Mouse (Mus musculus): ENCODE measurements at regions not wholly inside any gene's neighbourhood (a gene's known extent, or its start where the extent isn't known, plus 50 kb on each side); places are given as distances from the start of the nearest gene placed in this dataset.

GRCm38 (mm10) chr4:47870010-47870637, 174.8 kb upstream of the Nr4a3 start:
- DNase-seq (ENCODE audit: low spot score): no peak

GRCm38 (mm10) chr4:47870638-47871019, 174.3 kb upstream of the Nr4a3 start:
- DNase-seq (ENCODE audit: low spot score): no peak

GRCm38 (mm10) chr4:47881560-47881959, 163.4 kb upstream of the Nr4a3 start:
- no peak for DNase-seq (ENCODE audit: low spot score)

- DNase-seq (ENCODE audit: low spot score): no peak
Observed at GRCm38 (mm10) chr4:47882076-47882475, 162.9 kb upstream of the Nr4a3 start.

GRCm38 (mm10) chr4:47899579-47899978, 145.4 kb upstream of the Nr4a3 start:
- no peak for DNase-seq (ENCODE audit: low spot score)

GRCm38 (mm10) chr4:47902749-47903148, 142.2 kb upstream of the Nr4a3 start:
- DNase-seq (ENCODE audit: low spot score): no peak

GRCm38 (mm10) chr4:47912259-47912658, 132.7 kb upstream of the Nr4a3 start:
- DNase-seq (ENCODE audit: low spot score): no peak

- no peak for DNase-seq (ENCODE audit: low spot score)
Observed at GRCm38 (mm10) chr4:47919576-47919975, 125.4 kb upstream of the Nr4a3 start.

GRCm38 (mm10) chr4:47931464-47931863, 113.5 kb upstream of the Nr4a3 start:
- no peak for DNase-seq (ENCODE audit: low spot score)

GRCm38 (mm10) chr4:47933526-47933925, 111.4 kb upstream of the Nr4a3 start:
- no peak for DNase-seq (ENCODE audit: low spot score)

GRCm38 (mm10) chr4:47935547-47935946, 109.4 kb upstream of the Nr4a3 start:
- DNase-seq (ENCODE audit: low spot score): no peak

GRCm38 (mm10) chr4:47936470-47937125, 108.4 kb upstream of the Nr4a3 start:
- no peak for DNase-seq (ENCODE audit: low spot score)

- peak; percentile 6 for DNase-seq (ENCODE audit: low spot score)
Observed at GRCm38 (mm10) chr4:47947869-47948573, 96.9 kb upstream of the Nr4a3 start.

GRCm38 (mm10) chr4:47948789-47949188, 96.2 kb upstream of the Nr4a3 start:
- no peak for DNase-seq (ENCODE audit: low spot score)

GRCm38 (mm10) chr4:47954576-47955305, 90.2 kb upstream of the Nr4a3 start:
- DNase-seq (ENCODE audit: low spot score): no peak

- DNase-seq (ENCODE audit: low spot score): no peak
Observed at GRCm38 (mm10) chr4:47964630-47965029, 80.3 kb upstream of the Nr4a3 start.

- DNase-seq (ENCODE audit: low spot score): no peak
Observed at GRCm38 (mm10) chr4:47971861-47972260, 73.1 kb upstream of the Nr4a3 start.

- no peak for DNase-seq (ENCODE audit: low spot score)
Observed at GRCm38 (mm10) chr4:47979579-47980313, 65.2 kb upstream of the Nr4a3 start.
